Mouse (Mus musculus): Measurements from ENCODE around the gene Gsg1.

- TF ChIP-seq CTCF (IDR thresholded peaks at IDR 0.05; ENCODE audit: low read depth): no peak
- no peak for TF ChIP-seq EP300 (IDR thresholded peaks at IDR 0.05; ENCODE audit: low read depth)
Observed at GRCm38 (mm10) chr6:135200122-135200957, 53.8 kb downstream of the Gsg1 start.

Measured in heart, postnatal 0 days (tissue).